Mouse (Mus musculus) adipocyte (in vitro differentiated cells): ENCODE data around the gene Dtx4.
"Not testable (repeated sequence)": the region's sequence is repeated elsewhere in the genome, so short reads cannot be mapped to it uniquely, and the experiment has no call there.

Experiments used
- DNase-seq: peaks from one replicate; pipeline ENCODE4 v3.0.0-alpha.2; 2016; ENCODE audit warnings: low spot score

Gene Dtx4

GRCm38 (mm10) chr19:12501370-12502347 lies at the start of gene Dtx4:
Gene Dtx4, minus strand, starts transcription at chr19:12501454.
- peak; percentile 98 for DNase-seq

GRCm38 (mm10) chr19:12550005-12550942 lies 49.0 kb upstream of the Dtx4 start:
- DNase-seq = no peak

GRCm38 (mm10) chr19:12549166-12549565 lies 47.9 kb upstream of the Dtx4 start:
- DNase-seq = no peak

GRCm38 (mm10) chr19:12545440-12545839 lies 44.2 kb upstream of the Dtx4 start, which contains the start of gene Fam111a:
Gene Fam111a, plus strand, starts transcription at chr19:12545740.
- not testable (repeated sequence) for DNase-seq

GRCm38 (mm10) chr19:12541644-12542043 lies 40.4 kb upstream of the Dtx4 start:
- DNase-seq = no peak

GRCm38 (mm10) chr19:12540727-12541126 lies 39.5 kb upstream of the Dtx4 start:
- DNase-seq = no peak

- DNase-seq = no peak
Observed at GRCm38 (mm10) chr19:12539975-12540374, 38.7 kb upstream of the Dtx4 start.

- no peak for DNase-seq
Observed at GRCm38 (mm10) chr19:12537168-12537567, 35.9 kb upstream of the Dtx4 start.

- DNase-seq = no peak
Observed at GRCm38 (mm10) chr19:12523377-12523776, 22.1 kb upstream of the Dtx4 start.

GRCm38 (mm10) chr19:12518541-12518890 lies 17.3 kb upstream of the Dtx4 start:
- no peak for DNase-seq

- peak; percentile 90 for DNase-seq
Observed at GRCm38 (mm10) chr19:12517671-12518540, 16.7 kb upstream of the Dtx4 start.

- no peak for DNase-seq
Observed at GRCm38 (mm10) chr19:12514621-12515020, 13.4 kb upstream of the Dtx4 start.

- DNase-seq = no peak
Observed at GRCm38 (mm10) chr19:12502756-12503155, 1.5 kb upstream of the Dtx4 start.

GRCm38 (mm10) chr19:12500881-12501311 lies 358 bp downstream of the Dtx4 start:
- DNase-seq = no peak

- DNase-seq = peak; percentile 68
Observed at GRCm38 (mm10) chr19:12500124-12500523, 1.1 kb downstream of the Dtx4 start.

- no peak for DNase-seq
Observed at GRCm38 (mm10) chr19:12499485-12499884, 1.8 kb downstream of the Dtx4 start.

GRCm38 (mm10) chr19:12498941-12499340 lies 2.3 kb downstream of the Dtx4 start:
- no peak for DNase-seq

GRCm38 (mm10) chr19:12498321-12498720 lies 2.9 kb downstream of the Dtx4 start:
- DNase-seq = no peak

- DNase-seq = no peak
Observed at GRCm38 (mm10) chr19:12497909-12498308, 3.3 kb downstream of the Dtx4 start.

- no peak for DNase-seq
Observed at GRCm38 (mm10) chr19:12496241-12496640, 5.0 kb downstream of the Dtx4 start.

GRCm38 (mm10) chr19:12494972-12495535 lies 6.2 kb downstream of the Dtx4 start:
- DNase-seq = no peak
